Mouse (Mus musculus) ES-Bruce4 (cell line): ENCODE results near the gene Tent4b. TPM values are rescaled to one million over a fixed set of nuclear protein-coding genes. Genes with fewer than 3 reads are reported as not detected.

Experiments used
- H3K27ac ChIP-seq: 2 replicates; pipeline ENCODE4 v1.5.1; 2012; ENCODE audit warnings: low read length, inconsistent platforms; ENCODE audit not compliant: insufficient read depth
- H3K27me3 ChIP-seq: 2 replicates; pipeline ENCODE4 v1.6.1; 2012; ENCODE audit warnings: mild to moderate bottlenecking, low read length, inconsistent platforms; ENCODE audit not compliant: control insufficient read depth, poor library complexity, insufficient read depth, severe bottlenecking
- H3K36me3 ChIP-seq: 2 replicates; pipeline ENCODE4 v1.6.1; 2012; ENCODE audit warnings: inconsistent platforms, mild to moderate bottlenecking, low read length, moderate library complexity; ENCODE audit not compliant: control insufficient read depth, poor library complexity, insufficient read depth, severe bottlenecking
- H3K4me1 ChIP-seq: one replicate; pipeline ENCODE4 v1.8.1; 2011; ENCODE audit warnings: low read length; ENCODE audit not compliant: control insufficient read depth, insufficient read depth
- H3K4me3 ChIP-seq: 2 replicates; pipeline ENCODE4 v1.5.1; 2011; ENCODE audit warnings: low read depth, mild to moderate bottlenecking, low read length
- H3K9ac ChIP-seq: 2 replicates; pipeline ENCODE4 v1.6.1; 2012; ENCODE audit warnings: low read depth, mild to moderate bottlenecking, inconsistent platforms; ENCODE audit not compliant: poor library complexity, severe bottlenecking
- H3K9me3 ChIP-seq: replicated peaks from 2 replicates; pipeline ENCODE4 v1.6.1; 2012; ENCODE audit warnings: mild to moderate bottlenecking, low read length, inconsistent platforms; ENCODE audit not compliant: control insufficient read depth, poor library complexity, insufficient read depth, severe bottlenecking
- CTCF ChIP-seq: IDR thresholded peaks from one replicate; pipeline ENCODE4 v1.8.1; 2011; ENCODE audit warnings: low read depth, low read length
- EP300 ChIP-seq: IDR thresholded peaks from 2 replicates; pipeline ENCODE4 v1.6.1; 2011; ENCODE audit warnings: low read depth, low read length; ENCODE audit not compliant: insufficient read depth
- POLR2A ChIP-seq: IDR thresholded peaks from one replicate; pipeline ENCODE4 v1.8.1; 2011; ENCODE audit warnings: low read length; ENCODE audit not compliant: insufficient read depth
- polyA plus RNA-seq: library from polyadenylated mRNA; stranded (reverse); fragments of >200 nt; gene quantifications from 2 replicates; pipeline ENCODE4 v1.2.4, GENCODE M21; 2011; ENCODE audit warnings: low read depth; ENCODE audit not compliant: missing spikeins, insufficient read depth, insufficient read length

The Tent4b gene
- polyA plus RNA-seq, 1 experiment: 45.2 TPM

DNA sequence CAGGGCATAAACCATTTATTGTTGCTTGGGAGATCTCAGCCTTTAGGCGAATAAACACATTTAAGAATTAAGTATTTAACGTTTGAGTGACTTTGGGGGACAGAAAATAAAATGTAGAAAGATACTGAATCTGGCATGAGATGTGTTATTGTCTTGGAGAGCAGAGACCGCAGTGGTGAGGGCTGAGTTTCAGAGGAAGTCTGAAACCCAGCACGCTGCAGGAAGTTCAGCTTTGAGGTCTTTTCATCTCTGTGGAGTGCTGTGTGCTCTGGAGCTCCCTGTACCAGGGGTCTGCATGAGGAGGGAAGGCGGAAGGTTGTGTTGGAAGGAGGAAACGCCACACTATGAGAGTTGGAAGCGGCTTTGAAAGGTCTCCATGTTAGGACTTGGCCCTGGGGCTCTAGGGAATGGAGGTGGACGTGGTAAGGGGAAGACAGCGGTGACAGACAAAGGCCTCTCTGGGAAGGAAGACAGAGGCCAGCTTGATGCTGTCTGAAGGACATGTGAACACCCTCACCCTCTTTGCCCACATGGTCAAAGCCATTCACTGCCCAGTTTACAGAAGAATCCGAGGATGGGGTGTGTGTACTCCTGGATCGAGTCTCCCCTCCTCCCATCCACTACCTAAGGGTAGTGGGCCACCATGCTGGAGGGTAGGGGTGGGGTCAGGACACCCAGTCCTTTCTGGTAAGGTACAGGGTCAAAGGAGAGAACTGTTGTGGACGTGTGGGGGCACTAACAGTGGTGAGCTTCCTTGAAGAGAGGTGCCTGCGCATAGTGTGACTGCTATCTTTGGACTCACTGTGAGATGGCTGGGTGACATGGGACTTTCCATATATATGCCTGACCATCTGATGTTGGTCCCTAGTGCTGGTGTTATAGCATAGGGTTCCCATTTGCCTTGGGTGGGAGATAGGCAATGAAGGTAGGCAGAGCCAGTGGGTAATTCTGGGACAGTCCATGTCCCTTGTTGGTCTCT, 91.6 kb downstream of the Tent4b start:
- Histone ChIP-seq H3K27me3 (no peaks in the 10 kb centered on the region), H3K9me3 (no peaks in the 10 kb centered on the region), H3K36me3 (no peaks in the 10 kb centered on the region), H3K4me3 (no peak overlapping the region), H3K4me1 (no peaks in the 10 kb centered on the region), H3K9ac (no peak overlapping the region), H3K27ac (no peak overlapping the region)
- TF ChIP-seq CTCF (no peak), POLR2A (no peak), EP300 (no peak)

DNA sequence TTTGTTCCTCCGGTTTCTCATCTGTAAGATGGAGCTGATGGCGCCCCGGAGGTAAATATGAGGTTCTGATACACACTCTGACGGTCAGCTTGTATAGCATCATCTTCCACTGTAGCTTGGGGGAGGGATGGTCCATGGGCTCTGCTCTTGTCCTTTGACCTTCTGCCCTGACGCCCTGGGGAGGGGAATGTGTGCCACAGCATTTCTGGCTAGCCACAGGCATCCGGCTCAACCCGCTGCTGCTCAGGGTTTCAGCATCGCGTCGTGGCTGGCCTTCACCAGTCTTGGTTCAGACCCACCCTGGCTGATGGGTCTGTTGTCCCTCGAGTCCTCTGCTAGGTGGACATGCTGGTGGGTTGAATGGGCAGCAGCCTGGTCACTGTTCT, 92.3 kb downstream of the Tent4b start:
- no peak for TF ChIP-seq EP300
- no peak for TF ChIP-seq POLR2A
- no peak for TF ChIP-seq CTCF
- Histone ChIP-seq H3K4me1 (no peaks in the 10 kb centered on the region), H3K4me3 (no peak overlapping the region), H3K27me3 (no peaks in the 10 kb centered on the region), H3K9ac (no peak overlapping the region), H3K27ac (no peak overlapping the region), H3K36me3 (no peaks in the 10 kb centered on the region), H3K9me3 (no peaks in the 10 kb centered on the region)

DNA sequence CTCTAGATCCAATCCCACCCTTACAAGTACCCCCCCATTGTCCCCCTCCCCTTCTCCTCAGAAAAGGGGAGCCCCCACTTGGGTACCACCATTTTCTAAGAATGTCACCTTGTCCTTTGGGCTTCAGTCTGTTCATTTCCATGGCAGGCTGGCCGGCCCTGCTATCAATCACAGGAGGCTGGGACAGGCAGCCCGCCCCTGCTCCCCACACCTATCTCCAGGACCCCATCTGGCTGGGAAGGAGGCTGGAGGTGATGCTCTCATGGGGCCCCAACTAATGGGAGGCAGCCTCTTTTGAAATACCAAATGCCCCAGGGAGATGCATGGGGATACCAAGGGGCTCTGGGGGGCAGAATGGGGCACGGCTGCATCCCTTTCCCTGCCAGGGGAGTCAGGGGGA, 93.9 kb downstream of the Tent4b start:
- Histone ChIP-seq H3K36me3 (no peaks in the 10 kb centered on the region), H3K9ac (no peak overlapping the region), H3K27ac (no peak overlapping the region), H3K4me1 (no peaks in the 10 kb centered on the region), H3K27me3 (no peaks in the 10 kb centered on the region), H3K9me3 (no peaks in the 10 kb centered on the region), H3K4me3 (no peak overlapping the region)
- no peak for TF ChIP-seq POLR2A
- no peak for TF ChIP-seq EP300
- TF ChIP-seq CTCF: no peak

DNA sequence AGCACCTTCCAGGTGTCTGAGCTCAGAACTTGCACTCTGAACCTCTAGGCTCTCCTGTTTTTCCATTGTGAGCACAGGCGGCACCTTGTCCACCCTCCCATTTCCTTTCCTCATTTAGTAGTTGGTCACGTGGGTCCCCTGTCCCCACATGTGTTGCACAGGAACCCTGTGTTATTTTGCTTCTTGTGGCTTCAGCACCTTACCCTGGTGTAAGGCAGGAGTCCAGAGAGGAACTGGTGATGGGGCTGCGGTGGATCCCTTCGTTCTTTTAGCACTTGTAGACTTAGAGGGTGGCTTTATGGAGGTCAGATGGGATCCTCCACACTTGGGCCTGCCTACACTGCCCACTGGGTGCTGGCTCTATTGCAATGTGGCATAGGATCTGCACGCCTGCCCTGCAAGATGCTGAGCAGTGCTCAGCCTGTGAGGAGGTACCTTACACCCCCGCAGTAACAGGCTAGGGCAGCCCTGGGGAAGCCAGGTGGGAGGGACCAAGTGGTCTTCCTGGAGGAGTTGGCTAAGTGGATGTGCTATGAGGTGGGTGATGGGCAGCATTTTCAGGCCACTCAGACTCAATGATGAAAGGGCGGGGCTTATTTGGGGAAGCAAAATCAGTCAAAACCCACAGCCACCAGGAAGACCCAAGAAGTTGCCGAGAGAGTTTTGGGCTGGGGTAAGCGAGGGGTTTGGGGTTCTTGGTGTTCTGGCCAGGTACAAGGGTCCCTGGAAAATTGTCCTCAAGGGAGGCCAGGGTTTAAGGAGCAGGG, 94.8 kb downstream of the Tent4b start:
- Histone ChIP-seq H3K27ac (no peak overlapping the region), H3K4me1 (no peaks in the 10 kb centered on the region), H3K27me3 (no peaks in the 10 kb centered on the region), H3K4me3 (no peak overlapping the region), H3K9me3 (no peaks in the 10 kb centered on the region), H3K36me3 (no peaks in the 10 kb centered on the region), H3K9ac (no peak overlapping the region)
- TF ChIP-seq POLR2A: no peak
- TF ChIP-seq EP300: no peak
- no peak for TF ChIP-seq CTCF

DNA sequence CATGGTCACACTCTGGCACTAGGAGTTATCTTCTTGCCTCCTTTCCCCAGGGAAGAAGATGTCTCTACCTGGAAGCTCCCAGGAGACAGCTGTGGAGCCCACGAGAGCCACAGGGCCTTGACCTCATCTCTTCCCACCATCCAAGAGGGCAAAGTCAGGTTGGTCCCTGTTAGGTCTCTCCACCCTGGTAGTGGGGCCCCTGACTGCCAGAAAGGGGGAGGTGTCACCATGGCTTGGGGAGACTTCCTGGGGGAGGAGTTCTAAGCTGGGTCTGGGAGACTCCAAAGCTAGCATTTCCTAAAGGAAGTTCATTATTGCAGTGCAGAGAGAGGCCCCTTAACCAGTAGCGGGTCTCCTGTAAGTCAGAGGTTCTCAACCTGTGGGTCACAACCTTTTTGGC, 96.0 kb downstream of the Tent4b start:
- no peaks in the 10 kb centered on the region for H3K4me1 ChIP-seq

More for the DNA sequence above, 96.0 kb downstream of the Tent4b start:
- TF ChIP-seq EP300 (no peak), POLR2A (no peak), CTCF (no peak)
- H3K27me3 ChIP-seq: no peaks in the 10 kb centered on the region
- H3K9me3 ChIP-seq: no peaks in the 10 kb centered on the region
- no peak overlapping the region for H3K9ac ChIP-seq
- H3K36me3 ChIP-seq: no peaks in the 10 kb centered on the region
- H3K4me3 ChIP-seq: no peak overlapping the region
- H3K27ac ChIP-seq: no peak overlapping the region
